Mouse (Mus musculus) lung, postnatal 0 days (tissue): ENCODE results near the gene Cap2.

Source experiments
- CTCF ChIP-seq: IDR thresholded peaks from 2 replicates; pipeline ENCODE4 v1.5.1; 2016; ENCODE audit warnings: antibody characterized with exemption, mild to moderate bottlenecking
- EP300 ChIP-seq: IDR thresholded peaks from 2 replicates; pipeline ENCODE4 v1.6.1; 2016; ENCODE audit warnings: antibody characterized with exemption, mild to moderate bottlenecking, control low read depth

- TF ChIP-seq CTCF: no peak
- TF ChIP-seq EP300: no peak
Observed at GRCm38 (mm10) chr13:46510460-46510859, 8.8 kb downstream of the Cap2 start.
